Mouse (Mus musculus) stomach, embryonic 14.5 days (tissue): ENCODE measurements at regions not wholly inside any gene's neighbourhood (a gene's known extent, or its start where the extent isn't known, plus 50 kb on each side); places are given as distances from the start of the nearest gene placed in this dataset.

Source experiments
- ATAC-seq: fragments of 200-750 bp; cut with Nextera tagmentation; 2 replicates; pipeline ENCODE4 v1.8.0; 2017; ENCODE audit warnings: low read depth, moderate TSS enrichment; ENCODE audit not compliant: insufficient number of reproducible peaks, insufficient read depth, low FRiP score
- H3K27ac ChIP-seq: fragments of 300-500 bp; sonication (generic); 2 replicates; pipeline ENCODE4 v1.5.1; 2014; ENCODE audit warnings: mild to moderate bottlenecking, low read length, moderate library complexity, mixed read lengths
- H3K27me3 ChIP-seq: fragments of 300-500 bp; sonication (generic); 2 replicates; pipeline ENCODE4 v1.6.1; 2014; ENCODE audit warnings: low read length, control low read depth, mixed read lengths; ENCODE audit not compliant: control insufficient read depth, insufficient read depth
- H3K36me3 ChIP-seq: fragments of 300-500 bp; sonication (generic); 2 replicates; pipeline ENCODE4 v1.6.1; 2014; ENCODE audit warnings: mild to moderate bottlenecking, control low read depth, low read length, moderate library complexity, mixed read lengths; ENCODE audit not compliant: control insufficient read depth, insufficient read depth
- H3K4me1 ChIP-seq: fragments of 300-500 bp; sonication (generic); 2 replicates; pipeline ENCODE4 v1.6.1; 2014; ENCODE audit warnings: low read length, control low read depth, mixed read lengths; ENCODE audit not compliant: control insufficient read depth, insufficient read depth
- H3K4me2 ChIP-seq: fragments of 300-500 bp; sonication (generic); replicated peaks from 2 replicates; pipeline ENCODE4 v1.6.1; 2014; ENCODE audit warnings: low read depth, low read length, control low read depth
- H3K4me3 ChIP-seq: fragments of 300-500 bp; sonication (generic); 2 replicates; pipeline ENCODE4 v1.5.1; 2014; ENCODE audit warnings: low read depth, low read length, control low read depth
- H3K9ac ChIP-seq: fragments of 300-500 bp; sonication (generic); replicated peaks from 2 replicates; pipeline ENCODE4 v1.6.1; 2014; ENCODE audit warnings: low read depth, mild to moderate bottlenecking, control low read depth, low read length, moderate library complexity, mixed read lengths
- H3K9me3 ChIP-seq: fragments of 300-500 bp; sonication (generic); 2 replicates; pipeline ENCODE4 v1.6.1; 2016; ENCODE audit warnings: low read depth, low read length, control low read depth; ENCODE audit not compliant: control insufficient read depth
- WGBS: fragments of 180-500 bp; shearing (Covaris S2); extraction: QIAGEN DNeasy Blood & Tissue Kit; methylation state at CpG from one replicate; pipeline ENCODE4 v1.1.7; 2014; 5-methylcytosine and 5-hydroxymethylcytosine counted together

DNA sequence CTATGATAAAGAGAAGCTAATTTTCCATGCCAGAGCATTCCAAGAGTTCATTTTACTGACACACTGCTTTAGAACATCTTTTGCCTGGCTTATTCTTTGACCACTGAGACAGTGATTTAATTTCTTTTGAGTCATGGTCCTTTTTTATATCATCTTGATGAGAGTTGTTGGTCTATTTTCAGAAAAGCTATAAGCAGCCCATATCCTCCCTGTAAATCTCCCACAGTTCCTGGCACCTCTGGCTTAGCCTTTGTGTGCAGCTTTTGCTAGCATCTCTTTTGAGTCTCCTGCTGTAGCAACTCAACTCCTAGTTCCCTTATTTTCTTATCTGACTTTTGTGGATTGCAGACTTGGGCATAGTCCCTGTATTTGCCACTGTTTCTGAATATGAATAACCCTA, 207.5 kb upstream of the 4931417E11Rik start:
- ATAC-seq = no peak
- H3K4me1 ChIP-seq = no peaks in the 10 kb centered on the region
- H3K9me3 ChIP-seq = no peaks in the 10 kb centered on the region; the same call in 1 of the 2 replicates
- H3K27ac ChIP-seq = no peak overlapping the region
- H3K4me2 ChIP-seq = no peak overlapping the region
- no peak overlapping the region for H3K9ac ChIP-seq
- H3K27me3 ChIP-seq = no peaks in the 10 kb centered on the region
- no peak overlapping the region for H3K4me3 ChIP-seq
- H3K36me3 ChIP-seq = no peaks in the 10 kb centered on the region

DNA sequence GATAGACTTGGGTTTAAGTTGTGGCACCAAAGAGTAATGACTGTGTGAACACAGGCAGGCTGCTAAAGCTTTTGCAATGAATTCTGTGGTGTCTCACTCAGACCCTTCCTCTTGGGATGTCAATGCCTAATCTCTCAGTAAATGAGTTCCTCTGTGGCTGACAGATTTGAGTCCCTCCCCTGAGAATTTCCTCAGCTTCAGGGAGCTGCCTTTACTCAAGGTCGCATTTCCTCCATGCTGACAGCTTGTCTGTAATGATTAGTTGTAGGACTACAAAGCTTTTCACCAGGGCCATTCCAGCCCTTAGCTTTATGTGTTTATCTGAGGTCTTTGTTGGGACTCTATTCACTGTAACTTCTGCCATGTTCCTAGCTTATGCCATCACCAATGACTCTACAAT, 199.9 kb upstream of the 4931417E11Rik start:
- Histone ChIP-seq H3K27me3 (no peaks in the 10 kb centered on the region), H3K4me3 (no peak overlapping the region), H3K27ac (no peak overlapping the region), H3K9me3 (no peaks in the 10 kb centered on the region), H3K4me1 (0 out of 2 replicates have a peak, but pooled peaks cover 2% of the 10 kb centered on the region), H3K9ac (no peak overlapping the region), H3K4me2 (no peak overlapping the region), H3K36me3 (no peaks in the 10 kb centered on the region)
- WGBS = 22% methylated on average over 1 of the region's 1 CpGs
- ATAC-seq = no peak

DNA sequence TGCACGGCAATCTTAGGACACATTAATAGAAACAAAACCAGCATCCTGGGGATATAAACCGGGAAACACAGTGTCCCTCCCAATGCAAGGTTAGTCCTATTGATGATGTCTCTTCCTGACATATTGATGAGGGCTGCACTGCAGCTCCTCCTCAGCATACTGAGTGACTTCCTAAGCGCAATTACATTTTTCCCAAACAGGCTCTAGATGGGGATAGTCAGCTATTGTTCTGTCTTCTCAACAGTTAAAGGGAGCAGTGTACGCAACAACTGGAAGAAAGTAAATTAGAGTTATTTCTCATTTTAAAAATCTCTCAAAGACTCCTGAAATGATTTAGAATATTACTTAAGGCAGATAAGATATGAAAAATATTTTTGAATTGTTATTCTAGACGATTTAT, 189.5 kb upstream of the 4931417E11Rik start:
- H3K4me1 ChIP-seq = no peaks in the 10 kb centered on the region
- no peaks in the 10 kb centered on the region for H3K27me3 ChIP-seq
- H3K9me3 ChIP-seq = no peaks in the 10 kb centered on the region
- no peak overlapping the region for H3K9ac ChIP-seq
- H3K4me2 ChIP-seq = no peak overlapping the region
- no peak overlapping the region for H3K4me3 ChIP-seq
- H3K36me3 ChIP-seq = no peaks in the 10 kb centered on the region
- no peak overlapping the region for H3K27ac ChIP-seq
- no peak for ATAC-seq
- WGBS = 65% methylated on average over 5 of the region's 5 CpGs

DNA sequence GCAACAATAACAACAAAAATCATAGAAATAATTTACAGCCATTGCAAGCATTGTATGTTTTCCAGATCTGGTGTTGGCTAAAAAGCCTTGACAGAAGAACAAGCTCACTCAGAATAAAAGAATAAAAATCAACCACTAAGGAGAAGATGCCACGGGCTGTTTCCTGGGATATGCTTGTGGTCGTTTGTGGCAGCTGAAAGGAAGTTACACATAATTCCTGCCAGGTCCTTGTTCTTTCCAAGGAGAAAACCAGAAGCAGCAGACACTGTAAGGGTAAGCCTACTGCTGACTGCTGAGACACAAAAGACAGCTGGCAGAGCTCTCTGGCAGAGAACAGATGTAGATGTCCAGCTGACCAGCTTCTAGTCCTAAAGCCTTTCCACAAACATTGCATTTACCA, 175.9 kb upstream of the 4931417E11Rik start:
- Histone ChIP-seq H3K9me3 (no peaks in the 10 kb centered on the region), H3K4me2 (no peak overlapping the region), H3K9ac (no peak overlapping the region), H3K36me3 (no peaks in the 10 kb centered on the region), H3K27me3 (no peaks in the 10 kb centered on the region), H3K4me1 (no peaks in the 10 kb centered on the region), H3K4me3 (no peak overlapping the region), H3K27ac (no peak overlapping the region)
- ATAC-seq = no peak
- 69% methylated on average over 2 of the region's 2 CpGs for WGBS

DNA sequence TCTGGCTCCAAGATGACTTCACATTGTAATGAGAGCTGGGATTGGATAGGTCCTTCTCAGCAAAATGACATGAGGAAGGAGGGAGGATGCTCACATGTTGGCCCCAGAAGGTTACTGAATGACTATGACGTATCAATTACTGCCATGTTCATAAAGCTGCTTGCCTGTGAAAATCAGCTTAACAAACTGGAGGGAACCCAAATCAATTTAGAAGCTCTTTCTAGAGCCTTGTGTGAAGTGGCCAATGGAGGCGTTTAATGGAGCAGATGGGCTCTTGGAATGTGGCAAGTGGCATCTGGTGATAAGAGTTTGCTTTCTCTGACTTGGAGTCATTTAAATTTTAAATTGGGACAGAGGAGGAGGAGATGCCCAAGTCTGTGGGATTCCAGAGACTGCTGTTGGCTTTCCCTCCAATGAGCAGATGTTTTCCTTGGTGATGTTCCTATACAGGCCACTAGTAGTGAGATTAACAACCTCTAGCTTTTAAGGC, 175.4 kb upstream of the 4931417E11Rik start:
- Histone ChIP-seq H3K9me3 (no peaks in the 10 kb centered on the region), H3K4me2 (no peak overlapping the region), H3K4me1 (no peaks in the 10 kb centered on the region), H3K4me3 (no peak overlapping the region), H3K27ac (no peak overlapping the region), H3K36me3 (no peaks in the 10 kb centered on the region), H3K9ac (no peak overlapping the region), H3K27me3 (no peaks in the 10 kb centered on the region)
- no peak for ATAC-seq
- WGBS = 65% methylated on average over 2 of the region's 2 CpGs

DNA sequence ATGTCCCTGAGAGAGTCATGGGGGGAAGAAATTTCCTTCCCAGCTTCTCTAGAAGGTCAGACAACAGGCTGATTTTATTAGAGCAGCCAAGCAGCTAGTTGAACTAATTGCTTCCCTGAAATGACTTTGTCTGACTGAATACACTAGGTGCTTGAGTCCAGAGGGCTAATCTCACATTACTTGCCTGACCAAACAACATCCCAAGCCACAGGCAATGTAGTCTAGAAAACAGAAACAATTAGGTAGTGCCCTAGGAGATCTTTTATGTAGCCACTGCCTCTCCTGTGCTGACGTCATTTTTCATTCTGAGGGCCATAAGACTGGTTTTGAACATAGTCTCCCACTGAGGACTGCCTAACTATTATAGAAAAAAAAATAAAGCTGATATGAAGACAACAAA, 159.1 kb upstream of the 4931417E11Rik start:
- WGBS = 75% methylated on average over 1 of the region's 1 CpGs
- no peaks in the 10 kb centered on the region for H3K36me3 ChIP-seq
- no peaks in the 10 kb centered on the region for H3K9me3 ChIP-seq
- no peak overlapping the region for H3K4me2 ChIP-seq
- no peaks in the 10 kb centered on the region for H3K27me3 ChIP-seq
- H3K4me3 ChIP-seq = no peak overlapping the region
- H3K4me1 ChIP-seq = no peaks in the 10 kb centered on the region
- no peak overlapping the region for H3K27ac ChIP-seq
- no peak for ATAC-seq
- no peak overlapping the region for H3K9ac ChIP-seq

DNA sequence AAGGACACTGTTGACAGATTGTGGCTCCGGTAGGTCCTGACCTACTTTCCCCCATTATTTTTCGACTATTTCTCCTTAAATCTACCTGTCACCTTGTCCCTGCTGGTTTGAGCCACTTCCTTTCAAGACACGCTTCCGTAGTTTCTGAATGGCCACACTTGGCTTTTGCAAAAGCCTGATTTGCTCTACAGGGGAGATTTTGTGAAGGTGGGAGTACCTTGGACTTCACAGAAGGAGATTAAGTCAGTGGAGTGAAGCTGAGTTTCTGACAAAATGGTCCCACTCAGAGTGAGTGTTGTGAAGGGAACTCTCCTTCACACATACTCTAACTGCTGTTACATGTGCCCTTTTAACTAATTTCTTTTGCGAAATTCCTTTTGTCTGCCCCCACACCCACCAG, 157.0 kb upstream of the 4931417E11Rik start:
- Histone ChIP-seq H3K4me1 (no peaks in the 10 kb centered on the region), H3K9me3 (no peaks in the 10 kb centered on the region), H3K4me2 (no peak overlapping the region), H3K27me3 (no peaks in the 10 kb centered on the region), H3K4me3 (no peak overlapping the region), H3K9ac (no peak overlapping the region), H3K27ac (no peak overlapping the region), H3K36me3 (no peaks in the 10 kb centered on the region)
- ATAC-seq = no peak
- WGBS = 84% methylated on average over 5 of the region's 5 CpGs

DNA sequence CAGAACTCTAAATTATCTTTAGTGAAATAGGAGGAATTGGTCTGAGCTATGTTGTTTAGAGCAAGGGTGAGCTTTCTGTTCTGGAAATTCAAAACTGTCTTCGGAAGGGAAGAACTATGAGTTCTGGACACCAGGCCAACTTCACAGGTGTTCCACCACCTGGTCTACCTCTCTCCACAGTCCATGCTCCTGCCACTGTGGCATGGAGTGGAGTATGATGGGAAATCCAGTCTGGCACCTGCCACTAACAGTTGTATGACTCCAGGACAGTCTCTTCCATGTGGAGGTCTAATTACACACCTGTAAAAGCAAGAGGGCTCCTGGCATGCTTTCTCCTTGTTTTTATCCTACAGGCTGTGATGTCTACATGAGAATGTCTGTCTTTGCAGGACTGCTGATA, 154.7 kb upstream of the 4931417E11Rik start:
- Histone ChIP-seq H3K4me2 (no peak overlapping the region), H3K27me3 (no peaks in the 10 kb centered on the region), H3K9me3 (no peaks in the 10 kb centered on the region), H3K27ac (no peak overlapping the region), H3K36me3 (no peaks in the 10 kb centered on the region), H3K9ac (no peak overlapping the region), H3K4me1 (no peaks in the 10 kb centered on the region), H3K4me3 (no peak overlapping the region)
- WGBS = 89% methylated on average over 1 of the region's 1 CpGs
- no peak for ATAC-seq

DNA sequence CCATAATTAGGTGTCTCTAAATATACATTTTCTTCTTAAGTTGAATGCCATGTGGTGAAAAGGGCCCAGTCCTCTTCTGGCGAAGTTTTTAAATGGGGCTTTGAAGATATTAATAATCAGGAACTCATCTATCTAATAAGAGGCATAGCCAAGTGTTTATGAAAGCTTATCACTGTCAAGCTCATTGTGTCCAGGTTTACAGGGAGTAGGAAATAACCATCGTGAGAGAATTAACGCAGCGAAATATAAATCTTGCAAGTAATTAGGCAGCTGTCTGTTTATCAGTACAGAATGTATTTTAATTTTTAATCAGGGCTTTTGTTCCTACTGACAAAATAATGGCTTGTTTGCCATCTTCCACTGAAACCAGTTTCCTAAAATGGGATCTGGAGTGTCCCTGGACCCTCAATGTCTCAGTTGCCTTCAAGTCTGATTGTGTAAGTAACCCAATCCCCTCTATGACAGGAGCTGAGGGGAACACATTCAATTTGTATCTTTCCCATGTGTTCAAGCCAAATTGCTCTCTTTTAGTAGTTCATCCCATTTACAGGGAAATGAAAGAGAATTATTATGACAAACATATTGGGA, 152.5 kb upstream of the 4931417E11Rik start:
- WGBS = 81% methylated on average over 4 of the region's 4 CpGs
- H3K4me2 ChIP-seq = no peak overlapping the region
- no peak overlapping the region for H3K27ac ChIP-seq
- H3K9me3 ChIP-seq = no peaks in the 10 kb centered on the region
- no peaks in the 10 kb centered on the region for H3K36me3 ChIP-seq
- no peak overlapping the region for H3K9ac ChIP-seq
- H3K27me3 ChIP-seq = no peaks in the 10 kb centered on the region
- no peaks in the 10 kb centered on the region for H3K4me1 ChIP-seq
- no peak overlapping the region for H3K4me3 ChIP-seq
- no peak for ATAC-seq
